Mouse (Mus musculus): ENCODE measurements around the gene Mob3c. TPM values are rescaled to one million over a fixed set of nuclear protein-coding genes. Genes with fewer than 3 reads are reported as not detected.

Mob3c gene
- polyA plus RNA-seq, 1 experiment from 2014 or later, result 2.8 TPM

DNA sequence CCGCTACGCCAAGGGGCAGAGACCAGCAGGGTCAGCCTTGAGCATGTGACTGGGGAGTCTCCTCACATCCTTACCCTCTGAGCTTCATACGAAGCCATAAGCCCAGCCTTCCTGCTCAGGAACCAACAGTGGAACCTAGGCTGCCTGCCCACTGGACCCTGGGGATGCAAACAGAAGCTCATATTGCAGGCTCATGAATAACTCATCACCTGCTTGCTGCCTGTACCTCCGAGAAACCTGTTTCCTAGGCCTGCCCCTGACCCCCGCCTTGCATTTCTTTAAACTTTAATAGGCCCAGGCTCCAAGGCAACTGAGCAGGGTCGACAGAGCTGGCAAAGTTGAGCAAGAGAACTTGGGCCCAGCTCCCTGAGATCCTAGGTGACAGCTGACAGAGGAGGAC lies 56.1 kb downstream of the Mob3c start, which contains the start of gene Kncn:
Kncn (plus strand) TSS at position 379 of the 400 bp plus-strand sequence.
- H3K4me3 ChIP-seq (ENCODE audit: low read depth, low read length), result no peak within 1 kb of the TSS
- ATAC-seq (replicated peaks; ENCODE audit: insufficient number of reproducible peaks, low FRiP score, low TSS enrichment, low read depth) (no peak), DNase-seq (ENCODE audit: low spot score) (no peak)
- H3K9me3 ChIP-seq (replicated peaks; ENCODE audit: control insufficient read depth, low read length), result no peaks in the 10 kb centered on the region
- H3K27ac ChIP-seq (replicated peaks; ENCODE audit: low read depth, low read length), result no peak within 1 kb of the TSS
- H3K36me3 ChIP-seq (replicated peaks; ENCODE audit: control insufficient read depth, insufficient read depth, low read depth, low read length), result no peaks in the 10 kb centered on the region
- no peaks in the 10 kb centered on the region for H3K4me1 ChIP-seq (ENCODE audit: control insufficient read depth, insufficient read depth, low read length)
- H3K9ac ChIP-seq (replicated peaks; ENCODE audit: low read length), result no peak within 1 kb of the TSS
- no peak within 1 kb of the TSS for H3K4me2 ChIP-seq (ENCODE audit: low read depth, low read length)
- 70% methylated on average over 6 of the region's 6 CpGs for WGBS
- H3K27me3 ChIP-seq (ENCODE audit: control insufficient read depth, insufficient read depth, low read length), result no peaks in the 10 kb centered on the region

Other genes starting within 250 kb of the Mob3c start
- gene Cyp4a32, start 227.1 kb upstream of the Mob3c start, polyA plus RNA-seq (2014; fragmentation: Nextera tagmentation; extraction: Ambion mirVana), result not detected in 2 replicates
- not detected in 2 replicates for gene Cyp4b1, start 180.4 kb upstream of the Mob3c start, polyA plus RNA-seq (2014; fragmentation: Nextera tagmentation; extraction: Ambion mirVana)
- 39.8 and 40.4 TPM in 2 replicates for gene Efcab14, start 90.3 kb upstream of the Mob3c start, polyA plus RNA-seq (2014; fragmentation: Nextera tagmentation; extraction: Ambion mirVana)
- 0.46 TPM in 1 of 2 replicates, not detected in the other for gene Tex38, start 47.1 kb upstream of the Mob3c start, polyA plus RNA-seq (2014; fragmentation: Nextera tagmentation; extraction: Ambion mirVana)
- 54.0 and 54.4 TPM in 2 replicates for gene Atpaf1, start 43.3 kb upstream of the Mob3c start, polyA plus RNA-seq (2014; fragmentation: Nextera tagmentation; extraction: Ambion mirVana)
- gene Mknk1, start 11.1 kb downstream of the Mob3c start, polyA plus RNA-seq (2014; fragmentation: Nextera tagmentation; extraction: Ambion mirVana), result 17.5 and 20.0 TPM in 2 replicates
- not detected in 2 replicates for gene Kncn, start 56.3 kb downstream of the Mob3c start, polyA plus RNA-seq (2014; fragmentation: Nextera tagmentation; extraction: Ambion mirVana)
- gene 6430628N08Rik, start 62.6 kb downstream of the Mob3c start, polyA plus RNA-seq (2014; fragmentation: Nextera tagmentation; extraction: Ambion mirVana), result not detected in 2 replicates
- 1.0 and 1.4 TPM in 2 replicates for gene Dmbx1, start 111.8 kb downstream of the Mob3c start, polyA plus RNA-seq (2014; fragmentation: Nextera tagmentation; extraction: Ambion mirVana)
- gene Faah, start 189.8 kb downstream of the Mob3c start, polyA plus RNA-seq (2014; fragmentation: Nextera tagmentation; extraction: Ambion mirVana), result 1.4 and 1.8 TPM in 2 replicates
- 20.5 and 21.3 TPM in 2 replicates for gene Nsun4, start 225.8 kb downstream of the Mob3c start, polyA plus RNA-seq (2014; fragmentation: Nextera tagmentation; extraction: Ambion mirVana)
- gene Uqcrh, start 247.0 kb downstream of the Mob3c start, polyA plus RNA-seq (2014; fragmentation: Nextera tagmentation; extraction: Ambion mirVana), result 445 and 455 TPM in 2 replicates
- 74.8 and 78.4 TPM in 2 replicates for gene Lrrc41, start 247.2 kb downstream of the Mob3c start, polyA plus RNA-seq (2014; fragmentation: Nextera tagmentation; extraction: Ambion mirVana)